Mouse (Mus musculus) heart, adult 9 months (tissue): Measurements from ENCODE around the gene Nlgn1.
"Not testable (repeated sequence)": the region's sequence is repeated elsewhere in the genome, so short reads cannot be mapped to it uniquely, and the experiment has no call there.

Source experiments
- DNase-seq, 2 experiments: peaks; one replicate each; pipeline ENCODE4 v3.0.0; 2022; ENCODE audit warnings: low spot score in 2 of 2

The Nlgn1 gene

DNA sequence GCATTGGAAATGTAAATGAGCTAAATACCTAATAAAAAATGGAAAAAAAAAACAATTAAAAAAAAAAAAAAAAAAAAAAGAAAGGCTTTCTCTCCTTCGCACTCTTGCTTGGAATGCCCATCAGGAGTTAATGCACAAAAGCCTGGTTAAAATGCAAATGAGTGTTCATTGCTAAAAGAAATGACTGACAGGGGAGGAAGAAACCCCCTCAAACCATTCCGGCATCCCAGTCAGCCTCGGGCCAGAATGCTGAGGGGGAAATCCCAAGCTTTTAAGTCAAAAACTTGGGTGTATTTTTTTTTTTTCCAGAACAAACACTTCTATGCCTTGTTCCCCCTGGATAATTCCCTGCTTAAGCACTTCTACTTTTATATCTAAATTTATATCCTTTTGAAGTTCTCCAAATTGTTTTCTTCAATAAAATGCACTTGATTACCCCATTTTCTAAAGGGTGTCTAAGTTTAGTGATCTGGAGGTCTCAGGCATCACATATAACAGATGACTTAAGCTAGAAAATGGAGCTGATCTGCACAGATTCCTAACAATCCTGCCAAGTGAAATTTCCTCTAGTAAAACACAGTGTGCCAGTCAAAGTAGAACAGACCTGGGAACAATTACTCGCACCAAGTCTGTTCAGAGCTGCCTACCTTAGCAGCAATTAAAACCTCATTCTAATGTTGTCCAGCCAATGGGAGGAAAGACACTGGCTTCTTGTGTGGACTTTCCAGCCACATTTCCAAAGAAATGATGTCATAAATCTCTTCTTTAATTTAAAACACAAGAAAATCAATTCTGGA is 686.2 kb downstream of the Nlgn1 start:
- no peak for DNase-seq

DNA sequence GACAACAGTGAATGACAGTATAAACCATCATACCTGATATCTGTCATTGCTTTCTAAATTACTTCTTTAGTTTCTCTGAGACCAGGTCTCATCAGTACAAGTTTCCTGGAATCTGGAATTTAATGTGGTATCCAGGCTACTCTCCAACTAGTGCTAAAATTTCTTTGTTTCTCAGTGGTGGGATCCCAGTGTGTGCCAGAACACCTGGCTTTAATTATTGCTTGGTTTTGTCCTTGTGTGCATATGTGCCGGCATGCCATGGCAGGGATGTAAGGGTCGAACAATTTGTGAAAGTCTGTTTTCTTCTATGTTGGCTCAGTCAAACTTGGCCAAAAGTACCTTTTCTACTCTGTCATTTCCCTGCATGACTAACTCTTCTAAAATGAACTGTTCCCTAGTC is 703.1 kb downstream of the Nlgn1 start:
- no peak for DNase-seq

- DNase-seq: no peak
Measured at GRCm38 (mm10) chr3:25606597-25606996, 725.7 kb downstream of the Nlgn1 start.

DNA sequence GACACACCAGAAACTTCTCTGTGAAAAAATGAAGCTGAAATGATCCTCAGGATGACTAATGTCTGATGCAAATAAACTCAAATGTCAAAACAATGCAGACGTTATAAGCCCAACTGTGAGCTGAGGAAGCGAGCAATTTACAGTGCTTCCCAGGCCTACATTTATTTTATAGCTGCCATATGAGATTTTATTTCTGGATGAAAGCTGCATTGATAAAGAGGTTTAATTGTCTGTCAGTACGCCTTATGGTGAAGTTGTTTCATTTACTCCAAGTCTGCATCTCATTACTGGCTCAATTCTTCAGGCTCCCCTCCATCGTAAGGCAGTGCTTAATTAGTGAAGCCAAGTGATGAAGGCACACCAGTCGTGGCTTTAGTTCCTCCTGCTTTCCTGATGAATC is 734.7 kb downstream of the Nlgn1 start:
- DNase-seq: no peak

GRCm38 (mm10) chr3:25575526-25575925 is 756.7 kb downstream of the Nlgn1 start:
- no peak for DNase-seq

DNA sequence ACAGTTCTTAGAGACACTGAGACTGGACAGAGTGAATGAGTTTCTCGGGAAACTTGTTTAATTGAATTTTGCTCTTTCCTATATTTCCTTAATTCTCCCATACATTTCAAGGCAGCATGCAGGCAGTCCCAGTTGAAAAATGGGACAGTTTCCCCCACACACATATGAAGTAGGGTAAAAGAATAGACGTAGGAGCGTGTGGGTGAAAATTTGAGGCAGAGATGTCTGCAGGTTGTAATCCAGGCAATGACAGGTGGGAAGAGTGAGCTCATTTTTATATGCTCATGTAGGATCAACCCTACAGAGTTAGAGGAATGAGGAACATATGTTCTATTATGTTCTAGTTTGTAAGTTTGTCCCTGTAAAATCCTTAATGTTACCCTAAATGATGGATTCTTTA is 757.4 kb downstream of the Nlgn1 start:
- DNase-seq: no peak

DNA sequence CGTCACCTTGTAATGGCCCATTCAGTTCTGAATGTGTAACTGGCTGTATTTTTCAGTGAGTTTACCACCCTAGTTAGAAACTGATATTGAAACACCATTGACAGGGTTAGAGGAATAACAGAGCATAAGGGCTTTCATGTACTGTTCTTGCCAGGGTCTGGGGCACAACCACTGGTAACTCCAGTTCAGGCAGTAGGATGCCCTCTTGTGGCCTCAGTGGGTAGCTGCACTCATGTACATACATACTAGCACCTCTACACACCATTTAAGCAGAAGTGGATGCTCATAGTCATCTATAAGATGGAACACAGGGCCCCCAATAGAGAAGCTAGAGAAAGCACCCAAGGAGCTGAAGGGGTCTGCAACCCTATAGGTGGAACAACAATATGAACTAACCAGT is 773.7 kb downstream of the Nlgn1 start:
- not testable (repeated sequence) for DNase-seq

- not testable (repeated sequence) for DNase-seq
Measured at GRCm38 (mm10) chr3:25549097-25549496, 783.2 kb downstream of the Nlgn1 start.

GRCm38 (mm10) chr3:25524236-25524635 is 808.0 kb downstream of the Nlgn1 start:
- not testable (repeated sequence) for DNase-seq

- DNase-seq: no peak
Measured at GRCm38 (mm10) chr3:25463051-25463450, 869.2 kb downstream of the Nlgn1 start.

- DNase-seq: no peak
Measured at GRCm38 (mm10) chr3:25456250-25456860, 875.9 kb downstream of the Nlgn1 start.

- no peak for DNase-seq
Measured at GRCm38 (mm10) chr3:25452314-25452713, 879.9 kb downstream of the Nlgn1 start.

DNA sequence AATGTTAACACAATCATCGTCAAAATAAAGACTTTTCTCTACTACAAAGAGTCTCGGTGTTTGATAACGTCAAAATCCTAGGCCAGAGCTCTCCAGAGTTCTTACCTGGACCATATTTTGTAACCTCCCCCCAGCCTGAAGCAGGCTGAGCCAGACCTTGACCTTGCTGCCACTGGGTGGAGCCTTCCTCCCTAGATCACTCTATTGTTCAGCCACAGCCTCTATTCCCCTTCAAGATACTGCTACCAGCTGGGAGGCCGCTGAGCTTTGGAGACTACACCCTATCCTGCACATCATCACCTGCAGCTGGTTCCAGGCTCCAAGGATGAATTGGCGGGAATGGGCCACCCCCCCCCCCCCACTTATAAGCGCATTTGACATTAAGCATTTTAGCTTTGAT is 881.8 kb downstream of the Nlgn1 start:
- no peak for DNase-seq

GRCm38 (mm10) chr3:25449356-25449755 is 882.9 kb downstream of the Nlgn1 start:
- no peak for DNase-seq

GRCm38 (mm10) chr3:25447181-25447580 is 885.1 kb downstream of the Nlgn1 start:
- no peak for DNase-seq

GRCm38 (mm10) chr3:25443657-25444056 is 888.6 kb downstream of the Nlgn1 start:
- DNase-seq: no peak

- no peak for DNase-seq
Measured at GRCm38 (mm10) chr3:25442617-25443016, 889.6 kb downstream of the Nlgn1 start.

DNA sequence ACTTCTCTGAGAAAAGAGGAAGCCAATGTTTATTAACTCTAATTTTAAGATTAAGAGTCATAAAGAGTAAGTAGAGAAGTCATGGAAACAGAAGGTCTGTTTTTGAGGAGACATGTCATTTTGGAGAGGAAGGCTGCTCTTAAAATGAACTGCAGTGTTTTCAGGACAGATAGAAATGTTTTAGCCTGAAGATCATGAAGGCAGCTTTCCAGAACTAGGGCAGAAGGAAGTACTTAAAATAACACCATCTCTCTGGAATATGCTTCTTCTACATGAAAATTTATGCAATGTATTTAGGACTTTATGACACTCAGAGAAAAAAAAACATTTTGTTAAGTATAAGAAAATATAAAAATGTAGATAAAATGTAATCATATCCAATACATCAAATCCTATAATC is 905.3 kb downstream of the Nlgn1 start:
- DNase-seq: no peak

GRCm38 (mm10) chr3:25412003-25412402 is 920.3 kb downstream of the Nlgn1 start:
- no peak for DNase-seq
